Mouse (Mus musculus): ENCODE data around the gene Tnni3k.

DNA sequence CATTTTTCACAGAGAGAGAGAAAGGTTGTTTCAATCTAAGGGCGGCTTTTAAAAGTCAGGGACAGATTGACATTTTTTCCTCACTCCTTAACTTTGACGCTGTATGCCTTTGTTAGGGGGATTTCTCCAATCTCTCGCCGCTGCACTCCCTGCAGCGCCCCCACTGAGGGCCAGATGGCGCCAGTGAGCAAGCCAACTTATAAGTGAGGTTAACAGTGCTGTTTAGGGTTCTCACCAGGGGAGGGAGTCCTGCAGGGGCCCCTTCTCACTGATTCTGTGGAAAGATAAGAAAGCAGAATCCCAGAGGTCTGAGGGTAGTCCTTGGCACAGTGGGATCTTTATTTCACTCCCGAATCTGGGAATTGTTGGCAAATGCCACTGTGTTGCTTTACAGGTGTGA, 237.5 kb downstream of the Tnni3k start:
- no peak for TF ChIP-seq POLR2A (IDR thresholded peaks at IDR 0.05; ENCODE audit: low read depth, low read length)
- peak; percentile 76 for TF ChIP-seq CTCF (conservative IDR thresholded peaks at IDR 0.05; ENCODE audit: insufficient read depth, insufficient read length, low read depth, low read length)
